Mouse (Mus musculus): ENCODE data around the gene Amer3. TPM values are rescaled to one million over a fixed set of nuclear protein-coding genes. Genes with fewer than 3 reads are reported as not detected.
"Not testable (repeated sequence)": the region's sequence is repeated elsewhere in the genome, so short reads cannot be mapped to it uniquely, and the experiment has no call there.

Gene Amer3
- polyA plus RNA-seq (2012; rRNA removed) (0.02 TPM in 1 of 2 replicates, not detected in the other), polyA plus RNA-seq (2014; fragmentation: Nextera tagmentation; extraction: Ambion mirVana) (not detected in 2 replicates)

DNA sequence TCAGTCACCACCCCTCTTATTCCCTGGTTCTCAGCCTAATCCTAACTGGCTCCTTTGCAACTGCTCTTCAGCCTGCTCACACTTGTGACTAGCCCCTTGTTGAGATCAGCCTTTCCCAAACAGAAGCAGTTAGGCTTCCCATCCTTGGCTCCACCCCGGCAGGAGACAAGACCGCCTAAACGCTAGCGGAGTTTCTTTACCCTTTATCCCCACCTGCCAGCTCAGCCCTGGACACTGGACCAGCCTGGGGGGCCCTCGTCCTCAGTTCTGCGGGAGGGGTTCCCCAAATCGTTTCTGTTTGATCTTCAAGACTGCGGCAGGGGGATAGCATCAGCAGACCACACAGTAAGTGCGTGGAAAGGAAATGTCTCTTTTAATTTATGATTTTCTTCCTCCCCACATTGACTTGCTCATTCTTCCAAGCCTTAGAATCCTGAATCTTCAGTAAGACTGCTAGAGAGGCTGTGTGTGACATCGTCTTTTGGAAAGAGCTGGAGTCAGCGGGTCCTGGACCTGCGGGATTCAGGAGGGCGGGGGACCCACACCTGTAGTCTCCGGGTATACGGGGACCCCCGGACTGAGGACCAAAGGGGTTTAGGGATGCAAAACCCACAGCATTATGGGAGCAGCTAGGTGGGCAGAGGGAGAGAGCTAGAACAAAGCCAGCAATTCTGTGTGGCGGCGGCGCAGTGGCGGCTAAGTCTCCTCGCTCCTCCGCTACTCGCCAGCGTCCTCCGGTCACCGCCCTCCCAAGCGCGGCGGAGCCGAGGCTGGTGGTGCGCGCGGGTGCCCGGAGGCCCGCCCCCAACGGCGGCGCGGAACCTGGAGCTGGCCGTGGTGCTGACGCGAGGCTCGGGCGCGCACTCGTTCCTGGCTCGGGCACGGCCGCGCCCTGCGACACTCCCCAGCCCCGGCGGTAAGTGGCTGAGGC, at the start of gene Amer3:
Amer3 (plus strand) TSS at position 807 of the 931 bp plus-strand sequence.
- Histone ChIP-seq H3K9ac (replicated peaks) (no peak within 1 kb of the TSS), H3K4me2 (ENCODE audit: low read depth) (peak within 1 kb of the TSS; percentile 46), H3K4me3 (ENCODE audit: insufficient read depth in 1 of 2, low read depth in 2 of 2, low read length in 2 of 2) (no peak within 1 kb of the TSS), H3K36me3 (replicated peaks; ENCODE audit: control insufficient read depth, insufficient read depth, low read depth) (no peaks in the 10 kb centered on the region), H3K9me3 (ENCODE audit: control insufficient read depth, low read length) (no peaks in the 10 kb centered on the region), H3K27ac (no peak within 1 kb of the TSS), H3K27me3 (ENCODE audit: control insufficient read depth, insufficient read depth, low read length) (peaks cover 8% of the 10 kb centered on the region), H3K4me1 (replicated peaks; ENCODE audit: control insufficient read depth in 2 of 2, insufficient read depth in 2 of 2, low read length in 1 of 2) (no peaks in the 10 kb centered on the region)
- ATAC-seq (ENCODE audit: insufficient read depth): peak; percentile 21; the same call in 1 of the 2 replicates
- DNase-seq (ENCODE audit: low read depth in 3 of 3, low spot score in 3 of 3): peak in 2 of 3 experiments; percentile 20
- WGBS (ENCODE audit: insufficient replicate concordance): 1% methylated on average over 53 of the region's 53 CpGs
- TF ChIP-seq EP300 (IDR thresholded peaks at IDR 0.05; ENCODE audit: low read depth): no peak
- no peak for TF ChIP-seq CTCF (IDR thresholded peaks at IDR 0.05; ENCODE audit: low read depth)

DNA sequence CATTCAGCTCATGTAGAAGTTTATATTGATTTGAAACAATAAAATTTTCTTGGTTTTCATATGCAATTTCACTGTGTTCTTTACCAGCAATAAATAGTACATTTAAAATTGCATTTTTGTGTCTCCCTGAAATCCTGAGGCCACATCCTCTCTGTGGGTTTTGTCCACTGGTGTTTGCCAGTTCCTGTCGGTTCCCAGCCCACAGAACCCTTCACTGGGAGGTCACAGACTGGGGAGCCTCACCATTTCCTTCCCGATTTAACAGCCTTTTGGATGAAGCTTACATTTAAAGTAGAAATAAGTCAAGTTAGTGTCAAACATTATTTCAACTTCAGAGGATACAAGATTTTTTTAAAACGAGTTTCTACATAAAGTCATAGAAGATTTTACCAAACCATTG, 44.9 kb upstream of the Amer3 start:
- H3K27ac ChIP-seq; H3K9me3 ChIP-seq (ENCODE audit: control insufficient read depth, low read length); H3K36me3 ChIP-seq (replicated peaks; ENCODE audit: control insufficient read depth, insufficient read depth, low read depth); H3K4me3 ChIP-seq (ENCODE audit: insufficient read depth in 1 of 2, low read depth in 2 of 2, low read length in 2 of 2); H3K4me2 ChIP-seq (ENCODE audit: low read depth); H3K9ac ChIP-seq (replicated peaks); ATAC-seq (ENCODE audit: insufficient read depth); H3K4me1 ChIP-seq (replicated peaks; ENCODE audit: control insufficient read depth in 2 of 2, insufficient read depth in 2 of 2, low read length in 1 of 2); DNase-seq (ENCODE audit: low read depth in 3 of 3, low spot score in 3 of 3): not testable (repeated sequence)
- peaks cover 21% of the 10 kb centered on the region for H3K27me3 ChIP-seq (ENCODE audit: control insufficient read depth, insufficient read depth, low read length)
- WGBS (ENCODE audit: insufficient replicate concordance): 7% methylated on average over 3 of the region's 3 CpGs

GRCm38 (mm10) chr1:34535043-34535698, 44.3 kb upstream of the Amer3 start, which contains the start of gene Cfc1:
Cfc1 (plus strand) TSS chr1:34535648.
- not testable (repeated sequence) for H3K4me2 ChIP-seq (ENCODE audit: low read depth); ATAC-seq (ENCODE audit: insufficient read depth)

DNA sequence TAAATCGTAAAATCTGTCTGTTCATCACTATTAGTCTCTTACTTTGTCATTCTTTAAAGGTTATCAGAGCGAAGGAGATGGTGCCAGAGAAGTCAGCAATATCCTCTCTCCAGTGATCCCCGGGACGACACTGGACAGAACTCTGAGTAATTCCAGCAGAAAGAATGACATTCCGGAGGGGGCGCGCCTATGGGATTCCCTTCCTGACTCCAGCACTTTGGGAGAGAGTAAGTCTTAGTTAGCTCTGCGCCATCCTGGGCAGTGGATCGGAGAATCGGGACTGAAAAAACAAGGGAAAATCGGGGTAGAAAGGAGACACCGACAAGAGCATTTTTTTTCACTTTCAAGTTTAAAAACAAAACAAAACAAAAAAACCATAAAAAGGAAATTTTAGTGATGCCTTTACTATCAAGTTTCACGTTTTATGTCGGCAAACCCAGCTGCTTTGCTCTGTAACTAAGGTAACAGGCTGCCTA, 43.1 kb upstream of the Amer3 start:
- TF ChIP-seq CTCF (IDR thresholded peaks at IDR 0.05; ENCODE audit: low read depth): no peak
- TF ChIP-seq EP300 (IDR thresholded peaks at IDR 0.05; ENCODE audit: low read depth): no peak
- H3K9ac ChIP-seq (replicated peaks): no peak overlapping the region
- H3K27me3 ChIP-seq (ENCODE audit: control insufficient read depth, insufficient read depth, low read length): peaks cover 21% of the 10 kb centered on the region
- no peak overlapping the region for H3K4me2 ChIP-seq (ENCODE audit: low read depth)
- WGBS (ENCODE audit: insufficient replicate concordance): 5% methylated on average over 14 of the region's 14 CpGs
- no peak overlapping the region for H3K4me3 ChIP-seq (ENCODE audit: insufficient read depth in 1 of 2, low read depth in 2 of 2, low read length in 2 of 2)
- H3K36me3 ChIP-seq (replicated peaks; ENCODE audit: control insufficient read depth, insufficient read depth, low read depth): no peaks in the 10 kb centered on the region
- DNase-seq (ENCODE audit: low read depth in 3 of 3, low spot score in 3 of 3) (no peak), ATAC-seq (ENCODE audit: insufficient read depth) (no peak)
- no peaks in the 10 kb centered on the region for H3K4me1 ChIP-seq (replicated peaks; ENCODE audit: control insufficient read depth in 2 of 2, insufficient read depth in 2 of 2, low read length in 1 of 2)
- H3K27ac ChIP-seq: no peak overlapping the region
- no peaks in the 10 kb centered on the region for H3K9me3 ChIP-seq (ENCODE audit: control insufficient read depth, low read length)

More at GRCm38 (mm10) chr1:34535043-34535698, 44.3 kb upstream of the Amer3 start, which contains the start of gene Cfc1:
- not testable (repeated sequence) for H3K4me1 ChIP-seq (replicated peaks; ENCODE audit: control insufficient read depth in 2 of 2, insufficient read depth in 2 of 2, low read length in 1 of 2); H3K27ac ChIP-seq; H3K9me3 ChIP-seq (ENCODE audit: control insufficient read depth, low read length); H3K4me3 ChIP-seq (ENCODE audit: insufficient read depth in 1 of 2, low read depth in 2 of 2, low read length in 2 of 2); H3K36me3 ChIP-seq (replicated peaks; ENCODE audit: control insufficient read depth, insufficient read depth, low read depth); H3K9ac ChIP-seq (replicated peaks); DNase-seq (ENCODE audit: low read depth in 3 of 3, low spot score in 3 of 3)
- WGBS (ENCODE audit: insufficient replicate concordance): 7% methylated on average over 7 of the region's 7 CpGs
- peaks cover 21% of the 10 kb centered on the region for H3K27me3 ChIP-seq (ENCODE audit: control insufficient read depth, insufficient read depth, low read length)

Data from liver, embryonic 14.5 days (tissue).